Mouse (Mus musculus) urinary bladder, postnatal 25 days (tissue): ENCODE results near the gene Trp53bp1.

Experiments used
- DNase-seq: peaks from one replicate; pipeline ENCODE4 v3.0.0; 2022; ENCODE audit warnings: low spot score

The Trp53bp1 gene

DNA sequence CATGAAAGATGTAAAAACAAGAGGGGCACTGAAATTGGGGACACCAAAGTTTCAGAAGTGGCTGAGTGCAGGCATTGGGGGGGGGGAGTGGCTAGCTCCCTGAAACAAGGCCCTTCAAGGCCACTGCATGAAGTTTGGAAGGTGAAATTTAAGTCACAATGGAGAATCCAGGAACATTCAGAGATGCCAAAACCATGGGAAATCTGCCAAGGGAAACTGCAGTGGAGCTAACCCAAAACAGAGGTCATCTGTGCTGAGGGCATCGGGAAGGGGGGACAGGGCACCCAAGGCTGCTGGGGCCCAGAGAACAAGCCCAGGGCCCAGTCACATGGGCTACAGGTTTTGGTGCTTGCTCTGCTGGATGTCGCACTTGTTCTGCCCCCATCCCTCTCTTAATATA is 21.4 kb downstream of the Trp53bp1 start:
- no peak for DNase-seq

DNA sequence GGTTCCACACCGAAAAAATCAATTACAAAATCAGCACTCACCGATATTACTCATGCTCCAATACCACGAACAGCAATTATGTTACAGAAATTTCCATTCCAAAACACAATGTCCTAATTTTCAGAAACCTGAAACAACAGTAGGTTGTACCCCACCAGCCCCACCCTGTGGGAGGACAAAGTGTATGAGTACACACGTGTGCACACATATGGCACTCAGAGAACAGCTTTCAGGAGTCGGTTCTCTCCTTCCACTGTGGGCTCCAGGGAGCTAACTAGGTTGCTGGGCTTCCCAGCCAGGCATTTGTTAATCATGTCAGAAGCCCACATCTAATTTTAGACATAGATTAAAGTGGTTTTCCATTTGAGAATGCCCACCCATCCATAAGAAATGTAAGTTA is 27.1 kb downstream of the Trp53bp1 start:
- no peak for DNase-seq

GRCm38 (mm10) chr2:121239426-121239825 is 31.8 kb downstream of the Trp53bp1 start:
- no peak for DNase-seq

DNA sequence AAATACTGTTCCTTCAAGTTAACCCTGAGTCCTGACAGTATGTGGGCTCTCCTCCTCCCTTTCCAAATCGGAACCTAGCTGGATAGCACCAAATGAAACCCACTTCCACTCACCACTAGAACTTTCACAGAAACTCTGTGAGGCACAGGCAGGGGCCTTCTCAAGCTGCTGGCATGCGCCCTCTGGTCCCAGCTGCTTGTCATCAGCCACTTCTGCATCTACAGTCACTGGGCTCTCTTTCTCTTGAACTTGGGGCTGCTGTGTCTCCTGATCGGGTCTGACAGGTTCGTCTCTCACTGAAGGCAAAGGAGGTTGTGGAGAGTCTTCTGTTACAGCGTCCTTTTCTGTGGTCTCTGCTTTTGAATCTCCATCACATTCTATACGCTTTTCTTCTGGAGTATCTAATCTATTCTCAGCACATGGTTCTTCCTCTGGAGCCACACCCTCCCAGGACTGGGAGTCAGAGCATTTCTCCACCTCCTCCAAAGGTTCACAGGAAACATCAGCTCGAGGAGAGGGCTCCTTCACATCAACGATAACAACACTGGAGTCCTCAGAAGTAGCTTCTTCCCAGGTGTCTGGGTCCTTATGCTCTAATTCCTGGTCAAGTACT is 35.6 kb downstream of the Trp53bp1 start:
- no peak for DNase-seq

- no peak for DNase-seq
Observed at GRCm38 (mm10) chr2:121228135-121228534, 43.1 kb downstream of the Trp53bp1 start.

GRCm38 (mm10) chr2:121223010-121223409 is 48.2 kb downstream of the Trp53bp1 start:
- DNase-seq = no peak

DNA sequence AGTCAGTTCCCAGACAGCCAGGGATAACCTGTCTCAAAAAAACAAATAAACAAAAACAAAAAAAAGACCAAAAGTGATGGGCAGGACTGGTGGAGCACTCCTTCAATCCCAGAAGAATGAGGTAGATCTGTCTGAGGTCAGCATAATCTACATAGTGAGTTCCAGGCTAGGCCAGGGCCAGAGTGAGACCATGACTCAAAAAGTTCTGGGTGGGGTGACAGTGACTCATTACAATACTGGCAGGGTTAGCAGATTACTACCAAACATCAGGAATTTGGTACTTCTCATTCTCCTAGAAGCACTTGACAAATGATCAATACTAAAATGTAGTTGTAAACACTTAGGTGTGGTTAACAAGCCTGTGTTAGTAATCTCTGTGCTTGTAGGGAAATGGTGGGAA is 51.2 kb downstream of the Trp53bp1 start:
- no peak for DNase-seq

- DNase-seq = no peak
Observed at GRCm38 (mm10) chr2:121219177-121219576, 52.0 kb downstream of the Trp53bp1 start.

DNA sequence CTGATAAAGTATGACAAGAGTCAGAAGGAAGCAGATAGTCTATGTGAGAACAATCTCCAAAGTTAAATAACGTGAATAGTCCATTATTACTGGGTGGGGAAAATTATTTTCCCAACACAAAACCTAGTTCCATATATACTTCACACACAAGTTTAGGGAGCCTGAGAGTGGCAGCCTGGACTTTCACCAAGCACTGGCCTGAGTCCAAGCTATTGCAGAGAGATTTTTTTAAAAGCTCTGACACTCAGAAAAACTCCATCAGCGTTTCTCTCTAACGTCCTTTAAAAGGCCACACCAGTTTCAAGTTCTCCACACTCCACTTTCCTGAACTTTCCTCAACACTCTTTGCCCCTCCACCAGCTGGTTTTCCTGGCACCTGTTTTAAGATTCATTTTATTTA is 56.7 kb downstream of the Trp53bp1 start:
- DNase-seq = no peak

- no peak for DNase-seq
Observed at GRCm38 (mm10) chr2:121206541-121206940, 64.7 kb downstream of the Trp53bp1 start.

GRCm38 (mm10) chr2:121204276-121204675 is 66.9 kb downstream of the Trp53bp1 start:
- no peak for DNase-seq

- no peak for DNase-seq
Observed at GRCm38 (mm10) chr2:121195466-121195865, 75.7 kb downstream of the Trp53bp1 start.

DNA sequence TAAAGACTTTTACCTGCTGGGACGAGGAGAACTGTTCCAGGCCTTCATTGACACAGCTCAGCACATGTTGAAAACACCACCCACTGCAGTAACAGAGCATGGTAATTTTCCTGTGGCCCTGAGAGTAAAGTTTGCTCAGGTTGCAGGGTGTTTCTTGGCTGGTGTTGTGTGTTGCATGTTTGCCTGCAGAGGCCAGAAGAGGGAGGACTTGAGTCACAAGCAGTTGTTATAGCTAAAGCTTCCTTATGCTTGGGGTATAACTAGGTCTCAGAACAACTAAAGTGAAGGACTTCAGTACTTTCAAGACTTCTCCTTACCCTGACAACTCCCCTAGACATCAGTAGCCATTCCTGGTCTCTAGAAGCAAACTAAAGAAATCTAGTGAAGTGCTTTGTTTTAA is 82.7 kb downstream of the Trp53bp1 start:
- no peak for DNase-seq

DNA sequence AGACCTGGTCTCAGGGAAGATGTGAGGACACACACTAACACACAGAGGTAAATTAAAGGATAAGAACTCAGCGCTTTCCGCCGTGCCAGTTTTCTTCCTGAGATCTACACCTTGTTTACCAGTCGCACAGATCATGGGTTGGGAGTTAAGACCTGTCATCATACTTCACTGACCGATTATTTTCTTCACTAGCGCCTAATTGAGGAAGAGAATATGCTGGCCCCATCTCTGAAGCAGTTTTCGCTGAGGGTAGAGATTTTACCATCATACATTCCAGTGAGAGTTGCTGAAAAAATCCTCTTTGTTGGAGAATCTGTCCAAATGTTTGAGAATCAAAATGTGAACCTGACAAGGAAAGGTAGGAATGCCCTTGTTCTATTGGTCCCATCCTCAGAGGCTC is 87.1 kb downstream of the Trp53bp1 start:
- DNase-seq = no peak

- DNase-seq = no peak
Observed at GRCm38 (mm10) chr2:121183431-121183830, 87.8 kb downstream of the Trp53bp1 start.

DNA sequence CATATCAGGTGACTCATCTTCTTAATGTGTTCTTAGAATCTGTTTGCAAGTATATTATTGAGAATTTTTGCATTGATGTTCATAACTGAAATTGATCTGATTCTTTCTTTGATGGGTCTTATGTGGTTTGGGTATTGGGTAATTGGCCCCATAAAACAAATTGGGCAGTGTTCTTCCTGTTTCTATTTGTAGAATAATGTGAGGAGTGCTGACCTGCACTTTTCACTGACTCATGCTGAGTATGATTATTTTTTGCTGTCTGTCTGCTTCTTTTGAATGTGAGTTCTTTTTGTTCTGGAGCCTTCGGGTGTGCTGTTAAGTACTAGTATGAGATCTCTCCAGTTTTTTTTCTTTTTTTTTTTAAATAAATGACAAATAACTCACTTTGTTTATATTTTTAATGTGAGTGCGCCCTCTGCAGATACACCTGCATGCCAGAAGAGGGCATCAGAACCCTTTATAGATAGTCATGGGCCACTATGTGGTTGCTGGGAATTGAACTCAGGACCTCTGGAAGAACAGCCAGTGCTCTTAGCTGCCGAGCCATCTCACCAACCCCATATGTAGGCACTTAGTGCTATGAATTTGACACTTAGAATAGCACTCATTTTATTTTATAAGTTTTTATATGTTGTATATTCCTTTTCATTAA is 92.3 kb downstream of the Trp53bp1 start:
- DNase-seq = no peak

DNA sequence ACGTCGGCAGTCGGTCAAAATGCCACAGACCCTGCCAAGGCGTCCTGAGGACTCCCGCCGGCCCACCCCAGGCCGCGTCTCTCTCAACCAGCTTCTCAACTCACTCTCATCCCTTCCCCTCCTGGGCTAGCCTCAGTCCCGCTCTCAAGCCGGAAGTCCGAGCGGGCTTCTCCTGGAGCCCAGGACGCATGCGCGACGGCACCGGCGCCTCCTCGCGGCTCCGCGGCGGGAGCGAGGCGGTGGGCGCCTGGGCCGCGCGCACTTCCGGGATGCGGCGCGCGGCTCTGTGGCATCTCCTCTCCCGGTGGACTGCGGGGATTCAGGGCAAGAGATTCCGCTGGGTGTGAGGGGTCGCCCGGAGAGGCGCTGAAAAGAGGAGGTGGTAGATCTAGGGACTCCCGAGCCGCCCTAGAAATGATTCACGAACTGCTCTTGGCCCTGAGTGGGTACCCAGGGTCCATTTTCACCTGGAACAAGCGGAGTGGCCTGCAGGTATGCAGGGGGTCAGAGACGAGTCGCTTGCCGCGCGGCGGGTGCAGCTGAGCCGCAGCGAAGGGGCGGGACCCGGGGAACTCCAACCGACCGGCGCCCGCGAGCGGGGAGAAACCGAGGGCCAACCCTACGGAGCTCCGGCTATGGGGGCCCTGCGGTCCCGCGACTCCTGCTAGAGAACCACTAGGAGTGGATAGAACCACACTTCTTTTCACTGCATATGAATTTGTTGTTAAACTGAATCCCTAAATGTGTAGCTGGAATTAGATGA is 100.0 kb downstream of the Trp53bp1 start, which contains the start of gene Zscan29:
Gene Zscan29 (minus strand): TSS at position 146 of the 763 bp plus-strand sequence.
- DNase-seq = peak; percentile 89

GRCm38 (mm10) chr2:121170481-121170971 is 100.7 kb downstream of the Trp53bp1 start, which contains the start of gene Tubgcp4:
Gene Tubgcp4, plus strand, starts transcription at chr2:121170654.
- DNase-seq = peak; percentile 41

DNA sequence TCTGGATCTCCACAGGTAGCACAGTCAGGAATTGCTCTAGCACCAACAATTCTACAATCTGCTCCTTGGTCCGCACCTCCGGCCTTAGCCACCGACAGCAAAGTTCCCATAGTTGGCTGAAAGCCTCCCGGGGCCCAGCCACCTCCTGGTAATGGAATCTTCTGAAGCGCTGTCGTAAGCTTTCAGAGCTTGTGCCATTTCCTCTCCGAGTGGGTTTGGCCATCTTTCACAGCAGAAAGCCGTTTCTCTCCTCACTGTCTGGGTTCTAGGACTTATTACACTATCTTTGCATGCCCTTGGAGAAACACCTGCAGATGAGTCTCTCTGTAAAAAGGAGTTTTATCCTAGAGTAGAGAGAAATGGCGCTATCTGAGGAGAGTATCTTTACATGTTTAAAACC is 101.3 kb downstream of the Trp53bp1 start:
- DNase-seq = peak; percentile 16

DNA sequence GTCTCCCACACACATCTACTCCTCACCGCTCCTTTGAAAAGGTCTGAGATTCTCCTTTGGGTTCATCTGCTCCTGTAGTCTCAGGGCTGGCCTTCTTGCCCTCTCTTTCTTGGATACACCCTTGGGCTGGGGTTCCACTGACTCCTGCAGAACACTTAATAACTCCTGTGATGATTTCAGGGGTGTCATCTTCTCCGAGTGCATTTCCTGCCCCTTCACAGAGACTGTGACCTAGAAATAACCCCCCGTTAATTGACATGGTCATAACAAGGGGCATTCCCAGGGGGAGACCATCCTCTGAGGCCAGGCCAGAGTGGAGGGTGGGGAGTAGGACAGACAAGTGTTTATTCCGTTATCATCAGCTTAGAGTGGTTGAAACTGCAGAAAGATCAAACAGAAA is 102.0 kb downstream of the Trp53bp1 start:
- no peak for DNase-seq

DNA sequence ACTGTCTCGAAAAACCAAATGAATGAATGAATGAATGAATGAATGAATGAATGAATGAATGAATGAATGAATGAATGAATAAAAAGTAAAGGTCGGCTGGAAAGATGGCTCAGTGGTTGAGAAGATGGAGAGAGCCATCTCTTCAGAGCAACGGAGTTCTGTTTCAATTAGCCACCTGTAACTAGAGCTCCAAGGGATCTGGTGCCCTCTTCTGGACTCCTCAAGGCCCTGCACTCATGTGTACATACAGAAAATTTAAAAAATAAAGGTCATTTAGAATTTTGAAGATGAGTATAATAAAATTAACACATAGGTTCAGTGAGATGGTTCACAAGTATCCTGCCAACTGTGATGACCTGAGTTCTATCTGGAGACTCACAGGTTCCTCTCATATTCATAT is 118.1 kb downstream of the Trp53bp1 start:
- DNase-seq = no peak

GRCm38 (mm10) chr2:121149679-121150078 is 121.5 kb downstream of the Trp53bp1 start:
- DNase-seq = no peak
